ENCODE assay signal across 15 mouse cellular contexts in genomic region chr2:167138611-167139010, GRCm38 (mm10).
"Had no signal": no experiment of that assay in that cellular context is flagged by ENCODE, and none has a peak within 500 bp of the region (broad histone marks: within the 10 kb centered on the region; RNA-seq: fewer than 3 reads in every experiment).

No protein-coding gene starts in this region.

- DNase-seq: kidney, adult 11 months; kidney, postnatal 10 days; layer of hippocampus, adult 9-11 months; layer of hippocampus, postnatal 36 days; left cerebral cortex, postnatal 4 days; lung, embryonic 14.5 days; lung, postnatal 10 days; lung, postnatal 4 days; retina, postnatal 1 day; right cerebral cortex, postnatal 14 days; thymus, postnatal 4 days had no signal

- H3K9ac ChIP-seq: liver, embryonic 12.5 days; lung, embryonic 14.5 days; midbrain, embryonic 15.5 days; neural tube, embryonic 13.5 days had no signal

- ATAC-seq: liver, embryonic 12.5 days; midbrain, embryonic 15.5 days had no signal

- H3K36me3 ChIP-seq: liver, embryonic 12.5 days; midbrain, embryonic 10.5 days; midbrain, embryonic 15.5 days; neural tube, embryonic 13.5 days had no signal

- H3K4me2 ChIP-seq: liver, embryonic 12.5 days; lung, embryonic 14.5 days; midbrain, embryonic 15.5 days; neural tube, embryonic 13.5 days had no signal

- H3K9me3 ChIP-seq: liver, embryonic 12.5 days; midbrain, embryonic 10.5 days; midbrain, embryonic 15.5 days; neural tube, embryonic 13.5 days had no signal

- H3K27me3 ChIP-seq: midbrain, embryonic 15.5 days; neural tube, embryonic 13.5 days had no signal

- H3K27ac ChIP-seq: liver, embryonic 12.5 days; midbrain, embryonic 10.5 days; midbrain, embryonic 15.5 days; neural tube, embryonic 13.5 days had no signal

- H3K4me3 ChIP-seq: liver, embryonic 12.5 days; midbrain, embryonic 10.5 days; midbrain, embryonic 15.5 days; neural tube, embryonic 13.5 days had no signal
